Mouse (Mus musculus) CD4-positive, CD25-positive, alpha-beta regulatory T cell, adult 2 months (primary cell): ENCODE results near the gene Gm21887.
A peak's percentile ranks its signal among the peaks of the same experiment; 100 is the strongest.
"Not testable (repeated sequence)": the region's sequence is repeated elsewhere in the genome, so short reads cannot be mapped to it uniquely, and the experiment has no call there.

Experiments
- DNase-seq: peaks from one replicate; pipeline ENCODE4 v3.0.0-alpha.2; 2012; ENCODE audit warnings: low read depth, low spot score

Gm21887 gene

GRCm38 (mm10) chrX:170013421-170013820, 4.0 kb downstream of the Gm21887 start:
- DNase-seq: not testable (repeated sequence)

DNA sequence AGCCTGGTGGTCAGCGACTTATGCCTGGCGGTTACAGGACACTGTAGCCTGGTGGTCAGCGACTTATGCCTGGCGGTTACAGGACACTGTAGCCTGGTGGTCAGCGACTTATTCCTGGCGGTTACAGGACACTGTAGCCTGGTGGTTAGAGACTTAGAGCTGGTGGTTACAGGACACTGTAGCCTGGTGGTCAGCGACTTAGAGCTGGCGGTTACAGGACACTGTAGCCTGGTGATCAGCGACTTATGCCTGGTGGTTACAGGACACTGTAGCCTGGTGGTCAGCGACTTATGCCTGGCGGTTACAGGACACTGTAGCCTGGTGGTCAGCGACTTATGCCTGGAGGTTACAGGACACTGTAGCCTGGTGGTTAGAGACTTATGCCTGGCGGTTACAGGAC, 4.6 kb downstream of the Gm21887 start:
- DNase-seq: peak; percentile 52

DNA sequence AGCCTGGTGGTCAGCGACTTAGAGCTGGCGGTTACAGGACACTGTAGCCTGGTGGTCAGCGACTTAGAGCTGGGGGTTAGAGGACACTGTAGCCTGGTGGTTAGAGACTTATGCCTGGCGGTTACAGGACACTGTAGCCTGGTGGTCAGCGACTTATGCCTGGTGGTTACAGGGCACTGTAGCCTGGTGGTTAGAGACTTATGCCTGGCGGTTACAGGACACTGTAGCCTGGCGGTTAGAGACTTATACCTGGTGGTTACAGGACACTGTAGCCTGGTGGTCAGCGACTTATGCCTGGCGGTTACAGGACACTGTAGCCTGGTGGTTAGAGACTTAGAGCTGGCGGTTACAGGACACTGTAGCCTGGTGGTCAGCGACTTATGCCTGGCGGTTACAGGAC, 6.4 kb downstream of the Gm21887 start:
- DNase-seq: not testable (repeated sequence)

- peak; percentile 90 for DNase-seq
Measured at GRCm38 (mm10) chrX:170017333-170018245, 8.1 kb downstream of the Gm21887 start.

DNA sequence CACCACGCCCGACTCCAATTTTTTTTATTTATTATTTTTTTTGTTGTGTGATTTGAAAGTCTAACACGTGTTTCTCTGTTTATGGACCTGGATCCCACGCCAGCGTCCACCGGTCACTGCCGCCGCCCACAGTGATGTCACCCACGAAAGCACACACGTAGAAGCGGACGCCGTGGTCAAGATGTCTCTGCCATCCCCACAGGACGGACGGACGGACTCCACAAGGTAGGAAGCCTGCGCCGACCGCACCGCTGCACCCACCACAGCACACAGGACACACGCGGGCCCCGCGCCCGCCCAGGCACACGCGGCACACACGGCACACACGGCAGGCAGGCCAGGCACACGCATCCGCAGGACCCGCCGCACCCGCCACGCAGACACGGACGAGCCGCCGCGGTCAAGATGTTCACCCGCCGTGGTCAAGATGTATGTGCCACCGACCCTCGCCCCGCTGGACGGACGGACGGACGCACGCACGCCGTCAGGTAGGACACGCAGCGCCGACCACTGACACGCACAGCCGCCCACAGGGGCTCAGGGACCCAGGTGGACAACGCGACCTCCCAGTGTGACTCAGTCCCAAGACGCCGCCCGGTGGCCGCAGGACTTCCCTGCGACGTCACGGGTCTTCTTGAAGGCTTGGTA, 9.2 kb downstream of the Gm21887 start:
- DNase-seq: peak; percentile 71

- DNase-seq: peak; percentile 63
Measured at GRCm38 (mm10) chrX:170019219-170019953, 9.9 kb downstream of the Gm21887 start.

DNA sequence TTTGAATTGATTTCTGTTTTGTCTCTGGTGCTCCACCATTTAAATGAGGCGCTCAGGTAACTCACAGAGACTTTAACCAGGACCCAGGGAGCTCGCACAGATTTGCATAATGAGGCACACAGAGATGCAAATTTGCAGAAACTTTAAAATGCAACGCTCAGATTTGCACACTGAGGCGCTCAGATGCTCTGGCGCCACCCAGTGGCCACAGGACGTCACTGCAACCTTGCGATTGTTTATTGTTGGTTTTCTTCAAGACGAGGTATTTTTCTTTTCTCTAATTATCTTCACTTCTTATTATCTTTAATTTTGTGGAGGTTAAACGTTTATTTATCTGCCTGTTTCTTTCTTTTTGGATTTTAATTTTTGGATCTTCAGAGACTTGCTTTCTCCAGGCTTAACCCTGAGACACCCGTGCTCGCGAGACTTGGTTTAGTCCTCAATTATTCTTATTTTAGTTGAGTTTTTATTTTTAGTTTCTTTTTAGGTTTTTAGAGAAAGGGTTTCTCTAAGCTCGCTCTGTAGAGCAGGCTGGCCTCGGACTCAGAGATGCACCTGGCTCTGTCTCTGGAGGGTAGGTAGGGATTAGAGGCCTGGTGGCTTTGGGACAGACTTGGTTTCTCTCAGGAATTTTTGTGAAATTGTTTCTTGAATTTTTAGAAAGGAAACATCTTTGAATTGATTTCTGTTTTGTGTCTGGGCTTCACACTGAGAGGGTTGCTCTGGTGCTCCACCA, 10.7 kb downstream of the Gm21887 start:
- peak; percentile 89 for DNase-seq

DNA sequence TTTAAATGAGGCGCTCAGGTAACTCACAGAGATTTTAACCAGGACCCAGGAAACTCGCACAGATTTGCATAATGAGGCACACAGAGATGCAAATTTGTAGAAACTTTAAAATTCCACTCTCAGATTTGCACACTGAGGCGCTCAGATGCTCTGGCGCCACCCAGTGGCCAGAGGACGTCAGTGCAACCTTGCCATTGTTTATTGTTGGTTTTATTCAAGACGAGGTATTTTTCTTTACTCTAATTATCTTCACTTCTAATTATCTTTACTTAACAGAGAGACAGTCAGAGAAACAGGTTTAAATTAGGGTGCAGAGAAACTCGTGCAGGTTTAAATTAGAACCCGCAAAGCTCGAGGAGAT, 11.2 kb downstream of the Gm21887 start:
- DNase-seq: peak; percentile 94

DNA sequence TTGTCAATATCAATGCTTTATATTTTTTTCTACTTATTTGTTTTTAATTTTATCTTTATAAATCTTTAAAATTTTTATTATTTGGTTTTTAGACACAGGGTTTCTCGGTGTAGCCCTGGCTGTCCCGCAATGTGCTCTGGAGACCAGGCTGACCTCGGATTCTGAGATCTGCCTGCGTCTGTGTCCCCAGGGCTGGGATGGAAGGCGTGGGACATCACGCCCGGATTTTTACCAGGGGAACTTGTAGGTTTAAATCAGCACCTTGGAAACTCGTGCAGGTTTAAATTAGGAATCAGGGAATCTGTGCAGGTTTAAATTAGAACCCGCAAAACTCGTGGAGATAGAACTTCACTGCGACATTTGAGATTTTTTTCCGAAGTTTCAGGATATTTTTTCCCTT, 11.7 kb downstream of the Gm21887 start:
- DNase-seq: peak; percentile 34

- peak; percentile 80 for DNase-seq
Measured at GRCm38 (mm10) chrX:170021750-170022461, 12.4 kb downstream of the Gm21887 start.
